Mouse (Mus musculus): ENCODE measurements around the gene Flcn. TPM values are rescaled to one million over a fixed set of nuclear protein-coding genes. Genes with fewer than 3 reads are reported as not detected.
A peak's percentile ranks its signal among the peaks of the same experiment; 100 is the strongest.

The Flcn gene
- total RNA-seq, 2 experiments from 2014 or later, result 43.5 to 49.5 TPM

- DNase-seq, result no peak
Observed at GRCm38 (mm10) chr11:59805656-59806055, 4.2 kb downstream of the Flcn start.

- no peak for DNase-seq
Observed at GRCm38 (mm10) chr11:59805256-59805655, 4.6 kb downstream of the Flcn start.

GRCm38 (mm10) chr11:59804409-59805110, 5.3 kb downstream of the Flcn start:
- DNase-seq, result peak; percentile 34 to 51

GRCm38 (mm10) chr11:59803516-59803915, 6.3 kb downstream of the Flcn start:
- no peak for DNase-seq

GRCm38 (mm10) chr11:59801881-59802280, 7.9 kb downstream of the Flcn start:
- no peak for DNase-seq

- DNase-seq, result no peak
Observed at GRCm38 (mm10) chr11:59800412-59800811, 9.4 kb downstream of the Flcn start.

- no peak for DNase-seq
Observed at GRCm38 (mm10) chr11:59793390-59793789, 16.4 kb downstream of the Flcn start.

GRCm38 (mm10) chr11:59789311-59789710, 20.5 kb downstream of the Flcn start:
- no peak for DNase-seq

- DNase-seq, result peak; percentile 58 to 62
Observed at GRCm38 (mm10) chr11:59787199-59787781, 22.5 kb downstream of the Flcn start, which contains the start of gene Pld6. Pld6 (minus strand) TSS chr11:59787645.

GRCm38 (mm10) chr11:59786444-59787198, 23.2 kb downstream of the Flcn start:
- no peak for DNase-seq

- no peak for DNase-seq
Observed at GRCm38 (mm10) chr11:59783591-59783990, 26.2 kb downstream of the Flcn start.

- no peak for DNase-seq
Observed at GRCm38 (mm10) chr11:59782091-59782590, 27.7 kb downstream of the Flcn start.

- peak in 1 of 2 experiments; percentile 18 for DNase-seq
Observed at GRCm38 (mm10) chr11:59780241-59780640, 29.6 kb downstream of the Flcn start.

GRCm38 (mm10) chr11:59779406-59779805, 30.4 kb downstream of the Flcn start:
- DNase-seq, result no peak

- DNase-seq, result no peak
Observed at GRCm38 (mm10) chr11:59778874-59779223, 31.0 kb downstream of the Flcn start.

- DNase-seq, result peak; percentile 61 to 77
Observed at GRCm38 (mm10) chr11:59778181-59778873, 31.5 kb downstream of the Flcn start.

GRCm38 (mm10) chr11:59777259-59777658, 32.6 kb downstream of the Flcn start:
- DNase-seq, result no peak

GRCm38 (mm10) chr11:59775435-59776148, 34.2 kb downstream of the Flcn start:
- DNase-seq, result no peak

GRCm38 (mm10) chr11:59774522-59774921, 35.3 kb downstream of the Flcn start:
- DNase-seq, result no peak

GRCm38 (mm10) chr11:59772902-59773301, 36.9 kb downstream of the Flcn start:
- no peak for DNase-seq

GRCm38 (mm10) chr11:59772291-59772690, 37.5 kb downstream of the Flcn start:
- no peak for DNase-seq

GRCm38 (mm10) chr11:59770753-59771152, 39.1 kb downstream of the Flcn start:
- no peak for DNase-seq
